Mouse (Mus musculus) pancreas, adult 10 weeks (tissue): Measurements from ENCODE around the gene Sptb. TPM values are rescaled to one million over a fixed set of nuclear protein-coding genes. Genes with fewer than 3 reads are reported as not detected.

Experiments
- polyA plus RNA-seq: library from polyadenylated mRNA; stranded (reverse); fragments of 350-450 nt; fragmentation: Illumina TruSeq; extraction: RNeasy Lipid Tissue Mini Kit (QIAGEN cat#74804); gene quantifications from one replicate; pipeline ENCODE4 v1.2.3, GENCODE M21; 2015; ENCODE audit warnings: low read depth, low replicate concordance; ENCODE audit not compliant: insufficient read depth

Sptb gene
- 0.22 TPM for polyA plus RNA-seq

GRCm38 (mm10) chr12:76710351-76711100, at the start of gene Sptb:
Sptb (minus strand) TSS chr12:76710547.

GRCm38 (mm10) chr12:76530580-76531139, 179.7 kb downstream of the Sptb start, which contains the start of gene Plekhg3:
Plekhg3 (plus strand) TSS chr12:76530891.

Other genes with a start within 250 kb of the Sptb start
- gene Plekhg3, start 179.7 kb downstream of the Sptb start, polyA plus RNA-seq: 16.5 TPM
- gene Churc1, start 55.0 kb upstream of the Sptb start, polyA plus RNA-seq: 21.5 TPM
- gene Fntb, start 55.0 kb upstream of the Sptb start, polyA plus RNA-seq: 2.3 TPM
- 3.8 TPM for gene Gpx2, start 85.0 kb upstream of the Sptb start, polyA plus RNA-seq
- 0.50 TPM for gene Rab15, start 112.4 kb upstream of the Sptb start, polyA plus RNA-seq